Mouse (Mus musculus) erythroblast, adult 5-6 weeks (primary cell): ENCODE data around the gene Cygb. TPM values are rescaled to one million over a fixed set of nuclear protein-coding genes. Genes with fewer than 3 reads are reported as not detected.
"Not testable (repeated sequence)": the region's sequence is repeated elsewhere in the genome, so short reads cannot be mapped to it uniquely, and the experiment has no call there.

ENCODE experiments used
- ATAC-seq: replicated peaks from 2 replicates; pipeline ENCODE4 v1.8.0; 2016; ENCODE audit warnings: moderate number of reproducible peaks, mild to moderate bottlenecking, moderate TSS enrichment, inconsistent platforms; ENCODE audit not compliant: poor library complexity, low FRiP score, severe bottlenecking
- total RNA-seq, 2 experiments: library from RNA; stranded (forward) in 1 of 2; stranded (reverse) in 1 of 2; fragments of 150-400 nt in 1 of 2; fragments of 200-764, 138-1000 nt in 1 of 2; gene quantifications; 2 replicates each; pipeline versions ENCODE4 v1.2.3 to v1.2.4; 2015 to 2017; ENCODE audit warnings: low replicate concordance in 2 of 2

Cygb gene
- total RNA-seq, 2 experiments from 2014 or later: not detected

DNA sequence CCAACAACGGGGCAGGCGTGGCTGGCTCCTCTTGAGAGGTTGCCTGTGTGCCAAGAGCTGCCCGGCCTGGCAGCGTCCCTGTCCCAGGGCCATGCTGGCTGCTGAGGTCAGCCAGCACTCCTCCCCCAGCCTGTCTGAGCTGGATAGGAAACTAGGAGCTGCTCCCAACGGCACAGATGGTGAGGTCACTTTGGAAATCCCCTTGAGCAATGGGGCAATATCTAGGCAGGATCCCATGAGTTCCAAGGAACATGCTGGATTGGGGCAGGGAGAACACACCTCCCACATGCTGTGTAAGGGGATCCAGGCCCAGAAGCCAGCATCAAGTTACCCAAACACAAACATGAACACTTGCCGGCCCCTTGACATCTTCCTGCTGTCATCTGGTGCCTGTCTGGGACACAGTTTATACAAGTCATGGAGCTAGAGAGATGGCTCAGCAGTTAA, 32.8 kb downstream of the Cygb start:
- ATAC-seq: no peak

DNA sequence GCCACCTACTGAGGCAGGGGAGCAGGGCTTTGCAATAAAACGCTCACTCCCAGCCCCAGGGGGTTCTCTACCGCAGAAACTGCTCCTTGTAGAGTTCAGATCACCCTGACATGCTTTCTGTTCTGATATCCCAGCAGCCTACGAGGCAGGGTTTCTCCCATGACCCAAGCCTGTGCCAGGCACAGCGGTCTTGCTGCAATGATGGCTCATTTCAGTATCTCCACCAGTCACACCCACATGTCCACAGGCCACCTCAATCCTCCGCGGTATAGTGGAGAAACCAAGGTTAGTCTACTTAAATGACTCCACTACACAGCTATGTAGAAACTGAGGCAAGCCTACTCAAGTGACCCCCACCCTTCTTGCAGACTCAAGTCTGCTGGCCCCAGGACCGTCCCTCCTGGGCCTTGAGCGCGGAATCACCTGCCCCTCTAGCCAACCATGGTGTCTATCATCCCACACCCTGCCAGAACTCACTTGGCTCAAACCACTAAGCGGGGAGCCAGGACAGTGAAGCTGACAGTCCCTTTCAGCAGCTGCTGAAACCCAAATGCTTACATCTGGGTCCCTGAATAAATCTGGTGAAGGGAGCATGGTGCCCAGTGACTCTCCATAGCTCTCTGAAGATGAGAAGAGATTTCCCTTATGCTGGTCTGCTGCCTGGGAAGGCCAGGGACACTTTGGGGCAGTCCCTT, 33.4 kb downstream of the Cygb start:
- 0 out of 2 replicates have a peak, but pooled peaks have one; percentile 27 for ATAC-seq

DNA sequence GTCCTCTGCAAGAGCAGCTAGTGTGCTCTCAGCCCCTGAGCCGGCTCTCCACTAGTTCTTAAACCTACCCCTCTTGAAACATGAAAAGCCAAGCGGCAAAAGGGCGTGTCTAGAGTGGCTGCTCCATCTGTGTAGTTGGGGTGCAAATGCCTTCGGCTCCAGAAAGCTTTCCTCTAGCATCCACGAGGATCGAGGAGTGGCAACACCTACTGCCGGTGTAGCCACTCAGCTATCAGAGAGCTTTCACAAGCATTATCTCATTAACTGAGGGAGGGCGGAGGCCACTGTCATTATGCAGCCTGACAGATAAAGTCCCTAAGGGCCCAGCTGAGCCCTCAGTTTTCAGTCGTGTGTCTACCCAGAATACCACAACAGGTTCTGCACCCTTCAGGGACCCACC, 34.0 kb downstream of the Cygb start:
- peak; percentile 38 for ATAC-seq

DNA sequence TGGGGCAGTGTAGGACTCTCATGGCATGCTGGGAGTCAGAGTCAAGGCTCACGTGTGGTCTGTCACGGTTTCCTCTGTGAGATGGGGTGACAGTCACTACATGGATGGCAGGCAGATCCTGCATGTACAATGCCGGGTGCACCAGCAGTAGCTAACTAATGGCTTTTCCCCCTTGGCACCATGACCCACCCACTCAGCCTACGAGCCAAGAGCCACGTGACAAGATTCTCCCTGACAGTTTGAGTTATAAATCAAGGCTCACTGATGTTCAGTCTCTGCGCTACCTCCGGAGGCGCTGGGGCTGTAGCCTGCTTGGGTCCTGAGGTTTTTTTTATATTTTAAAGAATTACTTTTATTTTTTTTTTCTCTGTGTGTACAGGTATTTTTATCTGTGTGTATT, 34.6 kb downstream of the Cygb start:
- ATAC-seq: no peak

DNA sequence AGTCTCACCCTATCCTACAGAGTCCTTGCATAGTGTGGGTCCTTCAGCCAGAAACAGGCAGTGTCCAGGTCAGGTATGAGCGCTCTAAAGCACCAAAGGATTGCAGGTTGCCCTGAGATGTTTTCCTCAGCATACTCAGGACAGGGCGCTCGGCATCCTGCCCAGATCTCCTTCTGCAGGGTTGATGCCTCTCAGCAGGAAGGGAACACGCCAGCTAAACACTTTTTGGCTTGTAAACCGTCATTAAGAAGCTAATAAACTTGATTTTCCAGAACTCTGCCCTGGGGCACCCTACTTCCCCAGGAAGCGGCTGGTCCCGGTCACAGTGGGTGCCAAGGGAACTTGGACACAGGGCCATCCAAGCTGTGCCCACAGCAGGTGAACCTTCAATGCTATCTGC, 35.0 kb downstream of the Cygb start:
- no peak for ATAC-seq

DNA sequence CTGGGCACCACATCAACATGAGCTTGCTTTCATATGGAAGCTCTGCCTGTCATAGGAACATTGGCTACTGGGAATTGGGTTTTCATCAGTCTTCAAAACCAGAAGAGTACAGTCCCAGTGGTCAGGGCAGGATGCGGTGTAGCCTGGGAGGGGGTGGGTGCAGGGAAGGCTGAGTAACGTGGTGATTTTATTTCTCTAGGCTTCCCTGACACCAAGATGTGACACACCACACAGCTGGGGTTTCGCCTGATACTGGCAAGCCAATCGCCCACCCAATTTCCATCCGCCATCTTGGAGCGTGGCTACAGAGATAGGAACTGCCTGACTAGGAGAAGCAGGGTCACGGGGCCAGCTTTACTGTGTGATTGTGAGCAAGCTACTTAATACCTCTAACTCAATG, 35.4 kb downstream of the Cygb start:
- no peak for ATAC-seq

DNA sequence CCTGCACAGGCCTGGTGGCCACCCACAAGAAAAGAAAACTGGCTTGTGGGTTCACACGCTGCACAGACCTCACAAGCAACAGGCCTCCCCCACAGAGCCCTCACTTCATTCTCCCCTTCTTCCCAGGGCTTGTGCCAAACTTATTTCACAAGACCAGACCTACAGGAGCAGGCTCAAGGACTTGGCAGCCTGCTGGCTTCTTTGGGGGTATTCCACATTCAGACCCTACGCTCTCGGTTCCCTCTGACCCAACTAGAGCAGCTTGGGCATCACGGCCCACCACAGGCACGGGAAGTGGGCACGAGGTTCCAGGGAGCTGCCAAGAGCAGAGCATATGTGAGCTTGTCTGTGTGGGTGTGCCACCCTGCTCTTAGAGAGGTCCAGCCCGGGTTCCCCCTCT, 36.5 kb downstream of the Cygb start:
- ATAC-seq: no peak

DNA sequence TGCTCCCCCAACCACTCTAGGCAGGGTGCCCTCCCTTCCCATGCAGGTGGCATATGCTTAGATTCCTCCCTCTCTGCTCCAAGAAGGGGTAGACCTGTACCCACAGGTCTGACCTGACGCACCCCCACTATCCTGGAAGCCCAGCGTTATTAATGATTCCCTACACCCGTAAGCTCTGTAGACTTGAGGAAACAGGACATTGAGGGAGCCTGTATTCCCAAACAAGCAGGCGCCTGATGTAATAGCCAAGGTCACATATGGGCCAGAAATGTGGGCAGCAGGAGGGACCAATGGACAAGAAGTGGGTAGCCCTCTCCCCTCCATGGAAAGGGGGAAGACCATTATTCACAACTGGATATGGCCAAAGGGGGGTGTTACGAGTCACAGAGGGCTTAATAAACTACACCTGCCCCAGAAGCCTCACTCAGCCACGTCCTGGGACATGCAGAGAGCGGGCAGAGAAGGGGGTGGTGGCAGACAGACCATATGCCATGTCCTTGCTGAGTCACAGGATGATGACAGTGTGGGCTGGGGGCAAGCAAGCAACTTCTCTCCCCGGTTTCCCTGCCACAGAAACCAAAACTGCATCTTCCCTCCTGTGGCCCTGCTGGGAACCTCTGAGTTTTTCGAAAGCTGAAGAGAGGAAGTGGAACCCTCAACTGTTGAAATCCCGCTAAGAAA, 37.5 kb downstream of the Cygb start:
- ATAC-seq: no peak

DNA sequence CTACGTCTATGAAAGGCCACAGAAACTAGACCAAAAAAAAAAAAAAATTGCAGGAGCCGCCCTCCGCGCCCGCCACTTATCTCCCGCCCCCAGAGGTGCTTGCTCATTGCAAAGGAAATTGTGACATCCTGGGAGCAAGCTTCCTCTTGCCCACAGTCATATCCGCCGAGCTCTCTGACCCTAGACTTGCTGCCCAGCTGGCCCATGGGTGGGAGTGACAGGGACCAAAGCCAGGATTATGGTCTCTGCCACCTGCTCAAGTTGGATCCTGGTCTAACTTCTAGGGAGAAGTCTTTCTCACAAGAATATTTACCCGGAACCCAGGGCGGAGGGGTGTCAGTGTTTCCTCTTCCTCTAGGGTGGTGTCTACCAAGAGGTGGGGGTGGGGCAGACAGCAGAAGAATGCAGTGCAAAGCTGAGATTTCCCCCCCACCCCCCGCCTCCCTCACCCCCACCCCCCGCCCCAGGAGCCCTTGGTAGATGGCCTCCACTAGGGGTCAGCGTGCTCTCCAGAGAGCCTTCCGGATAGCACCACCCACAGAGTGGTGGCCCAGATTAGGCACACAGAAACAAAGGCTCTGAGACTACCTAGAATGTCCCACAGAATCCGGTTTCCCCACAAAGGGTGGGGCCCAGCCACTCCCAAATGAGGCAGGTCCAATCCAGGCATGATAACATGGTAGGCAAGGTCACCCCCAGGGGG, 38.2 kb downstream of the Cygb start:
- ATAC-seq: peak; percentile 60

DNA sequence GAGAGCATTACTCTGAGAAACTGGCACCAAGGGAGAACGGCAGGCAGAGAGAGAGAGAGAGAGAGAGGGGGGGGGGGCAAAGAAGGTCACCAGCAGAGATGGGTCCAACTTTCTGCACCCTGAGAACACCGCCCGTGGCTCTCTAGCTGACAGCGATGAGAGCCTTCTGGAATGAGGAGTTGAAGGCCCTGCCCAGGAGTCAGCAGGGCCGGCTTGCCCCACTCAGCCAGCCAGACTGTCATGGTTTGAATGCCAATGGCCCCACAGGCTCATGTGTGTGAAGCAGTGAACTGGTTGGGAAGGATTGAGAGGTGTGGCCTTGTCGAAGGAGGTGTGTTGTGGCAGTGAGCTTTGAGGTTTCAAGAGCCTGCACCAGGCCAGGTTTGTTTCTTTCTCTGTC, 40.9 kb downstream of the Cygb start:
- no peak for ATAC-seq

DNA sequence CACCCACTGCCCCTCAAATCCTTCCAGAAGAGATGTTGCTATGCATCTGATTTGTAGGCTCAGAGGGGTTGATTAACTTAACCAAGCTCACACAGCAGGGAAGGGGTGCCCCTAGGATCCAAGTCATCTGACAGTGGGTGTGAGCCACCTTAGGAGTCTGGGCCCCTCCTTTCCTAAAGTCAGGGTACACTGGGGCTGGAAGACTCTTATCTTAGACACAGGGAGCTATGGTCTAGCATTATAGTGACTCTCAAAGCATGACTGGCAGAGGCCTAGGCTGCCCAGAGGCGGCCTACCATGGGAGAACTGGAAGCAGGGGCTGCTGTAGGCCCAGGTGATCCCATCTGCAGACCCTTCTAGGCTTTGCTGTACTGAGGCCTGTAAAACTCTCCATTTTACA, 41.6 kb downstream of the Cygb start:
- ATAC-seq: no peak

DNA sequence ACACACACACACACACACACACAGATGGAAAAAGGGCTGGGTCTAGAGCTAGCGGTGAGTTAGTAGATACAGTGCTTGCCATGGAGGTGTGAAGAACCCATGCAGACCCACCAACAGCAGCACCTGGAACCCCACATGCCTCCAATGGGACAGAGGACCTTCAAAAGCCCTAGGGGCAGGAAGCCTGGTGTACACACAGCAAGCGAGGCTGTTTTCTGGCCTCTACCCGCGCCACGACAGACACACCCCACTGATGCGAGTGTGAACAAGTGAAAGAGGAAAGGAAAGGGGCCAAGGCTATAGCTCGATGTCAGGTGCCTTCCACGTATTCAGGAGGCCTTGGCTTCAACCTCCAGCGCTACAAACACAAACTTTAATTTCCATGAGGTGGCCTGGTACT, 42.2 kb downstream of the Cygb start:
- no peak for ATAC-seq

DNA sequence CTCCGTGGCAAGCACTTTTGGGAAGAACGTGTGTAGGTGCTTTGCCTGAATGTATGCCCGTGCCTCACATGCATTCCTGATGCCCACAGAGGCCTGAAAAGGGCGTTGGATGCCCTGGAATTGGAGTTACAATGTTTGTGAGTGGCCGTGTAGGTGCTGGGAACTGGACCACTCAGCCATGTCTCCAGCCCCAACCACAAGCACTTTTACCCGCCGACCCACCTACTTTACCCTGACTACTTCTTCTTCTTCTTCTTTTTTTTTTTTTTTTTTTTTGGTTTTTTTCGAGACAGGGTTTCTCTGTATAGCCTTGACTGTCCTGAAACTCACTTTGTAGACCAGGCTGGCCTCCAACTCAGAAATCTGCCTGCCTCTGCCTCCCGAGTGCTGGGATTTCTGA, 42.9 kb downstream of the Cygb start:
- ATAC-seq: not testable (repeated sequence)

DNA sequence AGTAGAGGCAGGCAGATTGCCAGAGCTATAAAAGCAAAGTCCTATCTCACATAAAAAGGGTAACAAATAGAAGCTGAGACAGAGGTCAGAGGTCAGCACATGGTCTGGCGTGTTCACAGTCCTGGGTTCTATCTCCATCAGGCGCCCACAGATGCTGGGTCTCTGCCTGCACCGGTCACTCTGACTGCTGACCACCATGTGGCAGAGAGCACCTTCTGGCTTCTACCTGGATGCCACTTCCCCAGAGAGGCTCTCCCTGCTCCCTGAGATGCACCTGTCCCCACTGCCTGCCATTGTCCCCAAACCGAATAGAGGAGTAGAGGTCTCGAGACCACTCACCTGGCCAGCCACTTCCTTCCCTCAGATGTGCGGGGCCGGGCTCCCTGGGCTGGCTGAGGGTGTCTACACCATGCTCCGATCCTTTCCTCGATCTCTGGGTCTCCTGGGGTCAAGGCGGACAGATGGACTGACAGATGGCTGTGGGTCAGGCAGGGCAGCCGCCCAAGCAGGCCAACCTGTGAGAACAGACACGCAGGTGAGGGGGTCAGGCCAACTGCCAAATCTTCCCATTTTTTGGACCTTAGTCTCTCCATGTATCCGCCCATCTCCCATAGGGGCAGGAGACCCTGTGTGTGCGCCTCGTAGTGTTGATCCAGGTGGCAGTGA, 44.0 kb downstream of the Cygb start:
- no peak for ATAC-seq

DNA sequence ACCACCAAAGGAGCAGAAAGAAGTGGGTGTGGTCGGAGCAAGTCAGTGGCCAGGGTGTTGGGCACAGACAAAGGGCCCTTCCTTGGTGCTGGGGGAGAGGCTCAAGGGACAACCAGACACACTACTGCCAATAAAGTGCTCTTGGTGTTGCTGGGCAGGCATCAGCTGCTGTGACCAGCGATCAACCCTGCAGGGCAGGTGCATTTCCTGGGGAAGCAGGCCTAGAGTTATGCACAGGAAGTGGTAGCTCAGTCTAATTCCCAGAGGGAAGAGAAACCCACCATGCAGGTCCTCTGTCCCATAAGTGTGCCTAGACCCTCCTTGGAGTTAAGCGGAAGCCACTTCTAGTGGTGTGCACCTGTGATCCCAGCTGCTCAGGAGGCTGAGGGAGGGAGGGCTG, 46.4 kb downstream of the Cygb start:
- no peak for ATAC-seq

DNA sequence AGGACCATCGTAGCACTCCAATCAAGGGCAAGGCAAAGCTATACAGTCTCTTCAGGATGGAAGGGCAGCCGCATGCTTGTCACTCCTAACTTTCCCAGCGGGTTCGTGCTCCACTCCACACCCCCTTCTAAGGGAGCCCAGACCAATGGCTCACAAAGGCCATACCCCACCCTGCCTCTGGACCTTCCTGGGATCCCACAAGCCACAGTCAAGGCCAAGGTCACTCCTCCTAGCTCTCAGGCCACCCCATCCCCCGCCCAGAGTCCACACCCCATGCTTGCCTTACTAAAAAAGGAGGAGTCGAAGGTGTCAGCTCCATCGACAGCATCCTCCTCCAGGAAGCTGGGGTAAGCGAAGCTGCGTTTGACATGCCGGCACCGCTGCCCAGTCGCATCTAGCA, 50.0 kb downstream of the Cygb start:
- no peak for ATAC-seq

DNA sequence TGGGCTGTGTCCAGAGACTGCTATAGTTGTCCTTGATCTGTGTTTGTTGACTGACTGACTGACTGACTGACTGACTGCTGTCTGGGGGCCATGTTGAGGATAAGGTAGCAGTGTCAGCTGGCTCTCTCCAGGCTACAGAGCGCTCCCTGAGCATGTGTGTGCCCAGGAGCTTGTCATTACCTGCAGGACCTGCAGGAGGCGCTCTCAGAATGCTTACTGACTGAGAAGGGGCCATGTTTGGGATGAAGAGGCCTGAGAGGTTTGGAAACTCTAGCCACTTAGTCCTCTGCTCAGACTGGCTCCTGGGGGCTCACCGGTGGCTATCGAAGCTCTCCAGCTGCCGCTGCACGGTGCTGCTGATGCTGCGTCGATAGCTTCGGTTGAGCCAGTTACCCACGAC, 50.8 kb downstream of the Cygb start:
- peak; percentile 62 for ATAC-seq

DNA sequence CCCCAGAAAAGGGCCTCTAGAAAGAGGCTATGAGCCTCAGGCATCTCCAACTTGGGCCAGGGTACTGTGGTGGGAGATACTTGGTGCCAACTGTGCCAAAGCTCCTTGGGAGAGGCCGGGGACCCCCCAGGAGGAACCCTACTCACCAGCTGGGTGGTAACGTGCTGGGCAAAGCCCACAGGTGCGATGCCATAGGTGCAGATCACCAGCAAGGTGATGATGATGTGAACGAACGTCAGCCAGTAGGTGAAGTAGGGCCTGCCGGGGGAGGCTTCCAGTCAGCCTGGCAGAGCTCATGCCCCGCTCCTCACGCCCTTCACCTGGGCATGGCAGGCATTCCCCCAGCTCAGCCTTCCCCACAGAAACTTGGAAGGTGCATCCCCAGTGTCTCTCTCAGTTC, 52.1 kb downstream of the Cygb start:
- ATAC-seq: no peak

DNA sequence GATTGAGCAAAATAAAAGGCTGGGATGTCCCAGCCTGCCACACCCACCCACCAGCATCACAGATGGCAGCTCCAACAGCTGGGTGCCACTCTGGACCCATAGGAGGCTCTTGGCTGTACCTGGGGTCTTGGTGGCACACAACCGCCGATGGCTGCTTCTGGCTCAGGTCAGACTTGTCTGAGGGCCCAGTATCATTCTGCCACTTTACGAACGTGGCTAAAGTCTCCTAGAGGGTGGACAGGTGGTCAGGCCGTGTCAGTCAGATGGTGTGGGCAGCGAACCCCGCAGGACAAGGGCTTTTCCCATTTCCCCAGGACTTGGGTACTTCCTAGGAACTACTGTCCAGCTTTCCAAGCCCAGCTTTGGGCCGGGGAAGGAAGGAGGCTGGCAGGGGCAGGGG, 52.9 kb downstream of the Cygb start:
- no peak for ATAC-seq

DNA sequence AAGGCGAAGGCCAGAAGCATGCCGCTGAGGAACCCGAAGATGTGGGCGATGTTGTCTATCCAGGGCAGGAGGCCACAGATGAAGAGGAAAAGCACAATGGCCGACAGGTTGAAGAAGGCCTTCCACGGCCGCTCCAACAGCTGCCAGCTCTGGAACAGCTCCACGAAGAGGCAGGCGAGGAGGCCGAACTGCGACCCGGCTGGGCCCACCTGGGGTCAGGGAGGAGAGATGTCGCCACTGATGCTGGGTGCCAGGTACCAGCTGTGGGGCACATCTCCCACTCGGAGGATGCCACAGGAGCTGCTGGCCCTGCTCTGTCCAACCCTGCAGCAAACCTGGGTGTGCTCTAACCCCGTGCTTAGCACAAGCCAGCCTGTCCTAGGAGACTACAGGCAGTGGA, 54.9 kb downstream of the Cygb start:
- no peak for ATAC-seq

DNA sequence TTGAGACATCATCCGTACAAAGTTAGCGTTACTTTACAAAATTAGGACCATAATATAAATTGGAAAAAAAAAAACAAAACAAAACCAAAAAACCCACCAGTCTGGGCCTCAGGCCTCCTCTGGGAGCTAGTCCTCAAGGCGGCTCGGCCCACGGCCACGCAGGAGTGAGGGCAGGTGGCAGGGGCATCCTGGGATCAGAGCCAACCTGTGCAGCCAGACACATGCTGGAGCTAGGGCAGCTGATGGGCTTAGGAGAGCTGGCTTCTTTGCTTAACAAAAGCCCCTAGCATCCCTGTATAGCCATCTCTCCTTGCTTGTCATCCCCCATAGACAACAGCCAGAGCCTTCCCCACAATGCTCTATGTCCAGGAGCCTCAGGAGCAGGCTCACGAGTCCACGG, 55.9 kb downstream of the Cygb start:
- no peak for ATAC-seq
